Mouse (Mus musculus): ENCODE results near the gene Defb9.
"Not testable (repeated sequence)": the region's sequence is repeated elsewhere in the genome, so short reads cannot be mapped to it uniquely, and the experiment has no call there.

Defb9 gene

GRCm38 (mm10) chr8:21885321-21885720, at the start of gene Defb9:
TSS of gene Defb9 (minus strand) at chr8:21885421.
- DNase-seq, result not testable (repeated sequence)

GRCm38 (mm10) chr8:21932610-21933009, 47.4 kb upstream of the Defb9 start, which contains the start of gene Defb15:
TSS of gene Defb15 (minus strand) at chr8:21932710.
- no peak for DNase-seq

- DNase-seq, result not testable (repeated sequence)
These were observed 45.5 kb upstream of the Defb9 start for GRCm38 (mm10) chr8:21930754-21931153.

- no peak for DNase-seq
These were observed 30.4 kb upstream of the Defb9 start for GRCm38 (mm10) chr8:21915625-21916024.

- no peak for DNase-seq
These were observed 27.3 kb upstream of the Defb9 start for GRCm38 (mm10) chr8:21912554-21912953.

- no peak for DNase-seq
These were observed 26.7 kb upstream of the Defb9 start for GRCm38 (mm10) chr8:21911931-21912330.

- not testable (repeated sequence) for DNase-seq
These were observed 21.1 kb upstream of the Defb9 start, which contains the start of gene Defb11 for GRCm38 (mm10) chr8:21906290-21906689. TSS of gene Defb11 (minus strand) at chr8:21906412.

- DNase-seq, result not testable (repeated sequence)
These were observed 26.6 kb downstream of the Defb9 start, which contains the start of gene Defb10 for GRCm38 (mm10) chr8:21858586-21858985. TSS of gene Defb10 (plus strand) at chr8:21858901.

All from cerebellum, postnatal 36 days (tissue).